Mouse (Mus musculus): Measurements from ENCODE around the gene Smarca5. TPM values are rescaled to one million over a fixed set of nuclear protein-coding genes. Genes with fewer than 3 reads are reported as not detected.

The Smarca5 gene
- total RNA-seq, 2 experiments from 2014 or later = 41.8 to 45.3 TPM

GRCm38 (mm10) chr8:80683756-80684335 lies 55.5 kb downstream of the Smarca5 start:
- no peak for DNase-seq (ENCODE audit: extremely low spot score in 1 of 2, low spot score in 2 of 2)
- intact Hi-C loops (cut with DNase I) = no loop called here

- intact Hi-C loops (cut with DNase I) = no loop called here
- DNase-seq (ENCODE audit: extremely low spot score in 1 of 2, low spot score in 2 of 2) = no peak
These were observed 56.7 kb downstream of the Smarca5 start for GRCm38 (mm10) chr8:80682594-80682993.

- intact Hi-C loops (cut with DNase I) = no loop called here
- no peak for DNase-seq (ENCODE audit: extremely low spot score in 1 of 2, low spot score in 2 of 2)
These were observed 69.9 kb downstream of the Smarca5 start for GRCm38 (mm10) chr8:80669277-80669901.

- no peak for DNase-seq (ENCODE audit: extremely low spot score in 1 of 2, low spot score in 2 of 2)
- intact Hi-C loops (cut with DNase I) = no loop called here
These were observed 75.8 kb downstream of the Smarca5 start for GRCm38 (mm10) chr8:80663476-80663875.

- intact Hi-C loops (cut with DNase I) = no loop called here
- no peak for DNase-seq (ENCODE audit: extremely low spot score in 1 of 2, low spot score in 2 of 2)
These were observed 78.2 kb downstream of the Smarca5 start for GRCm38 (mm10) chr8:80661055-80661454.

GRCm38 (mm10) chr8:80657639-80658038 lies 81.7 kb downstream of the Smarca5 start:
- intact Hi-C loops (cut with DNase I) = no loop called here
- DNase-seq (ENCODE audit: extremely low spot score in 1 of 2, low spot score in 2 of 2) = no peak

Other genes starting within 250 kb of the Smarca5 start
- gene Gypa, start 245.7 kb downstream of the Smarca5 start, total RNA-seq (2021) = under 1 TPM in 1 of 2 experiments, not detected in 1; 0.54 TPM
- gene Frem3, start 128.4 kb downstream of the Smarca5 start, total RNA-seq (2021) = under 1 TPM; 0.32 to 0.64 TPM
- 10 to 100 TPM; 11.6 to 11.9 TPM for gene Gab1, start 141.0 kb upstream of the Smarca5 start, total RNA-seq (2021)